In genomic region chr1:136031697-136032096, GRCm38 (mm10) we compare ENCODE assay signal across 25 mouse cellular contexts. TPM values are rescaled to one million over a fixed set of nuclear protein-coding genes. Genes with fewer than 3 reads are reported as not detected.
DNase-seq lines count a peak whose midpoint lies in the region; ATAC-seq and TF ChIP-seq lines count a peak whose summit lies in the region.
"Had no signal": no experiment of that assay in that cellular context is flagged by ENCODE, and none has a peak within 500 bp of the region (broad histone marks: within the 10 kb centered on the region; RNA-seq: fewer than 3 reads in every experiment).

No protein-coding gene starts in this region.

- 73% methylated on average over 7 of the region's 8 CpGs for WGBS in kidney, embryonic 15.5 days
- WGBS in midbrain, embryonic 14.5 days, result 79% methylated on average over 7 of the region's 8 CpGs
- WGBS in midbrain, embryonic 15.5 days, result 78% methylated on average over 6 of the region's 8 CpGs
- WGBS in heart, embryonic 12.5 days, result 87% methylated on average over 7 of the region's 8 CpGs
- 77% methylated on average over 6 of the region's 8 CpGs for WGBS in liver, postnatal 0 days (ENCODE audit: insufficient replicate concordance)

- no peaks in the 10 kb centered on the region for H3K27me3 ChIP-seq in kidney, embryonic 15.5 days
- no peaks in the 10 kb centered on the region for H3K27me3 ChIP-seq in midbrain, embryonic 14.5 days (ENCODE audit: control insufficient read depth, insufficient read depth, low read length)
- H3K27me3 ChIP-seq in midbrain, embryonic 15.5 days (replicated peaks), result no peaks in the 10 kb centered on the region
- H3K27me3 ChIP-seq in heart, embryonic 12.5 days (replicated peaks), result no peaks in the 10 kb centered on the region
- H3K27me3 ChIP-seq in liver, postnatal 0 days (ENCODE audit: insufficient read depth, low read length), result no peaks in the 10 kb centered on the region
- H3K27me3 ChIP-seq: forebrain, embryonic 13.5 days; hindbrain, embryonic 13.5 days had no signal

- no peak overlapping the region for H3K4me3 ChIP-seq in kidney, embryonic 15.5 days (replicated peaks)
- no peak overlapping the region for H3K4me3 ChIP-seq in midbrain, embryonic 14.5 days (replicated peaks; ENCODE audit: low read depth, low read length)
- no peak overlapping the region for H3K4me3 ChIP-seq in midbrain, embryonic 15.5 days
- H3K4me3 ChIP-seq in heart, embryonic 12.5 days, result no peak overlapping the region
- no peak overlapping the region for H3K4me3 ChIP-seq in liver, postnatal 0 days (ENCODE audit: low read depth, low read length)
- H3K4me3 ChIP-seq: forebrain, embryonic 13.5 days; gastrocnemius, adult 2 months; hindbrain, embryonic 13.5 days had no signal

- H3K9ac ChIP-seq in kidney, embryonic 15.5 days, result no peak overlapping the region
- no peak overlapping the region for H3K9ac ChIP-seq in midbrain, embryonic 14.5 days (replicated peaks; ENCODE audit: low read length)
- H3K9ac ChIP-seq in midbrain, embryonic 15.5 days, result no peak overlapping the region
- H3K9ac ChIP-seq in heart, embryonic 12.5 days, result no peak overlapping the region
- no peak overlapping the region for H3K9ac ChIP-seq in liver, postnatal 0 days (replicated peaks)
- H3K9ac ChIP-seq: forebrain, embryonic 13.5 days; forebrain, postnatal 0 days; hindbrain, embryonic 13.5 days had no signal

- peak; percentile 63 for DNase-seq in kidney, adult 11 months
- no peak for DNase-seq in midbrain, embryonic 14.5 days
- peak; percentile 51 for DNase-seq in kidney, postnatal 10 days
- no peak for DNase-seq in heart, postnatal 10 days
- DNase-seq in liver, postnatal 0 days, result no peak
- DNase-seq: adrenal gland, postnatal 10 days; cerebellum, adult 11 months; cerebellum, adult 8-10 months; cerebellum, postnatal 25 days; forebrain, postnatal 0 days; gastrocnemius, adult 2 months; gastrocnemius, postnatal 25 days; heart, postnatal 14 days had no signal

- peaks cover 90% of the 10 kb centered on the region for H3K36me3 ChIP-seq in kidney, embryonic 15.5 days
- peaks cover 91% of the 10 kb centered on the region for H3K36me3 ChIP-seq in midbrain, embryonic 14.5 days (ENCODE audit: control insufficient read depth, insufficient read depth, low read length)
- peaks cover 17% of the 10 kb centered on the region for H3K36me3 ChIP-seq in midbrain, embryonic 15.5 days (replicated peaks)
- H3K36me3 ChIP-seq in heart, embryonic 12.5 days, result peaks cover 91% of the 10 kb centered on the region
- peaks cover 55% of the 10 kb centered on the region for H3K36me3 ChIP-seq in liver, postnatal 0 days (replicated peaks; ENCODE audit: insufficient read depth, low read length)

- no peak for ATAC-seq in kidney, embryonic 15.5 days (replicated peaks; ENCODE audit: low FRiP score)
- peak; percentile 7; the same call in 1 of the 2 replicates for ATAC-seq in midbrain, embryonic 14.5 days (ENCODE audit: low FRiP score, low TSS enrichment)
- no peak for ATAC-seq in midbrain, embryonic 15.5 days (replicated peaks)
- ATAC-seq in heart, embryonic 12.5 days (ENCODE audit: insufficient number of reproducible peaks, low FRiP score), result no peak
- ATAC-seq in liver, postnatal 0 days, result no peak
- ATAC-seq: forebrain, embryonic 13.5 days; forebrain, postnatal 0 days had no signal

- no peak for TF ChIP-seq CTCF in liver, postnatal 0 days (IDR thresholded peaks at IDR 0.05; ENCODE audit: low read depth)

- H3K4me2 ChIP-seq in kidney, embryonic 15.5 days, result no peak overlapping the region
- H3K4me2 ChIP-seq in midbrain, embryonic 14.5 days (ENCODE audit: low read length), result no peak overlapping the region
- H3K4me2 ChIP-seq in midbrain, embryonic 15.5 days, result no peak overlapping the region
- no peak overlapping the region for H3K4me2 ChIP-seq in heart, embryonic 12.5 days
- no peak overlapping the region for H3K4me2 ChIP-seq in liver, postnatal 0 days (ENCODE audit: low read depth, low read length)
- H3K4me2 ChIP-seq: forebrain, embryonic 13.5 days; hindbrain, embryonic 13.5 days had no signal

- H3K4me1 ChIP-seq in kidney, embryonic 15.5 days, result peaks cover 3% of the 10 kb centered on the region; the same call in 1 of the 2 replicates
- H3K4me1 ChIP-seq in midbrain, embryonic 14.5 days (ENCODE audit: control insufficient read depth, insufficient read depth, low read length), result no peaks in the 10 kb centered on the region
- H3K4me1 ChIP-seq in midbrain, embryonic 15.5 days, result peaks cover 6% of the 10 kb centered on the region
- 0 out of 2 replicates have a peak, but pooled peaks cover 9% of the 10 kb centered on the region for H3K4me1 ChIP-seq in heart, embryonic 12.5 days (replicated peaks)
- H3K4me1 ChIP-seq in liver, postnatal 0 days (ENCODE audit: insufficient read depth), result no peaks in the 10 kb centered on the region
- H3K4me1 ChIP-seq: hindbrain, embryonic 13.5 days had no signal

- intact Hi-C loops in heart, postnatal 10 days (cut with DNase I), result no loop called here

- H3K27ac ChIP-seq in kidney, embryonic 15.5 days, result no peak overlapping the region
- no peak overlapping the region for H3K27ac ChIP-seq in midbrain, embryonic 14.5 days (replicated peaks; ENCODE audit: low read depth, low read length)
- H3K27ac ChIP-seq in midbrain, embryonic 15.5 days, result no peak overlapping the region
- no peak overlapping the region for H3K27ac ChIP-seq in heart, embryonic 12.5 days (ENCODE audit: poor library complexity, severe bottlenecking)
- H3K27ac ChIP-seq in liver, postnatal 0 days (ENCODE audit: low read depth), result no peak overlapping the region
- H3K27ac ChIP-seq: forebrain, embryonic 13.5 days; gastrocnemius, adult 2 months; hindbrain, embryonic 13.5 days had no signal

- H3K9me3 ChIP-seq in kidney, embryonic 15.5 days (replicated peaks), result no peaks in the 10 kb centered on the region
- no peaks in the 10 kb centered on the region for H3K9me3 ChIP-seq in midbrain, embryonic 14.5 days (ENCODE audit: control insufficient read depth, low read length)
- no peaks in the 10 kb centered on the region for H3K9me3 ChIP-seq in midbrain, embryonic 15.5 days
- H3K9me3 ChIP-seq in heart, embryonic 12.5 days (replicated peaks), result no peaks in the 10 kb centered on the region
- no peaks in the 10 kb centered on the region for H3K9me3 ChIP-seq in liver, postnatal 0 days (ENCODE audit: low read length)
- H3K9me3 ChIP-seq: forebrain, embryonic 13.5 days; hindbrain, embryonic 13.5 days had no signal

- no peak for TF ChIP-seq EP300 in liver, postnatal 0 days (IDR thresholded peaks at IDR 0.05; ENCODE audit: low read depth)

RNA-seq across cellular contexts. Expression of gene Ascl5, which starts 18.9 kb away (rescaled TPM):
- polyA plus RNA-seq in kidney, embryonic 15.5 days (2015; fragmentation: Nextera tagmentation; extraction: Ambion mirVana), result not detected in 2 replicates
- not detected in 2 replicates for polyA plus RNA-seq in midbrain, embryonic 14.5 days (2014; fragmentation: Nextera tagmentation; extraction: Ambion mirVana)
- polyA plus RNA-seq in midbrain, embryonic 15.5 days (2015; fragmentation: Nextera tagmentation; extraction: Ambion mirVana), result not detected in 2 replicates
- polyA plus RNA-seq in heart, embryonic 12.5 days (2016; fragmentation: Nextera tagmentation; extraction: Ambion mirVana), result not detected in 2 replicates
- not detected for total RNA-seq in heart, postnatal 10 days (2021)
- not detected in 2 replicates for polyA plus RNA-seq in liver, postnatal 0 days (2015; fragmentation: Nextera tagmentation; extraction: Ambion mirVana)
- total RNA-seq: adrenal gland, postnatal 10 days; adrenal gland, postnatal 4 days; forebrain, postnatal 0 days; gastrocnemius, adult 2 months; gastrocnemius, postnatal 25 days; granulocyte monocyte progenitor cell, adult 5-6 weeks; heart, postnatal 14 days; hematopoietic stem cell, adult 5-6 weeks; MEL had no signal
- polyA plus RNA-seq: C2C12; forebrain, embryonic 13.5 days; heart, embryonic 14.5 days; hindbrain, embryonic 13.5 days had no signal

RNA-seq across cellular contexts. Expression of gene Cacna1s, which starts 20.9 kb away (rescaled TPM):
- 0.49 and 0.57 TPM in 2 replicates for polyA plus RNA-seq in kidney, embryonic 15.5 days (2015; fragmentation: Nextera tagmentation; extraction: Ambion mirVana)
- not detected in 2 replicates for polyA plus RNA-seq in midbrain, embryonic 14.5 days (2014; fragmentation: Nextera tagmentation; extraction: Ambion mirVana)
- polyA plus RNA-seq in midbrain, embryonic 15.5 days (2015; fragmentation: Nextera tagmentation; extraction: Ambion mirVana), result 0.12 and 0.17 TPM in 2 replicates
- polyA plus RNA-seq in heart, embryonic 12.5 days (2016; fragmentation: Nextera tagmentation; extraction: Ambion mirVana), result 0.57 and 0.78 TPM in 2 replicates
- total RNA-seq in heart, postnatal 10 days (2021), result 1 to 10 TPM in 1 of 2 experiments, under 1 TPM in 1; 0.94 to 1.2 TPM
- 0.37 TPM in 1 of 2 replicates, not detected in the other for polyA plus RNA-seq in liver, postnatal 0 days (2015; fragmentation: Nextera tagmentation; extraction: Ambion mirVana)
- total RNA-seq: granulocyte monocyte progenitor cell, adult 5-6 weeks; MEL had no signal
- polyA plus RNA-seq: forebrain, embryonic 13.5 days had no signal

RNA-seq across cellular contexts. Expression of gene Tmem9, which starts 23.7 kb away (rescaled TPM):
- 206 and 224 TPM in 2 replicates for polyA plus RNA-seq in kidney, embryonic 15.5 days (2015; fragmentation: Nextera tagmentation; extraction: Ambion mirVana)
- 90.4 and 140 TPM in 2 replicates for polyA plus RNA-seq in midbrain, embryonic 14.5 days (2014; fragmentation: Nextera tagmentation; extraction: Ambion mirVana)
- 150 and 154 TPM in 2 replicates for polyA plus RNA-seq in midbrain, embryonic 15.5 days (2015; fragmentation: Nextera tagmentation; extraction: Ambion mirVana)
- polyA plus RNA-seq in heart, embryonic 12.5 days (2016; fragmentation: Nextera tagmentation; extraction: Ambion mirVana), result 126 and 131 TPM in 2 replicates
- 10 to 100 TPM; 23.8 to 26.1 TPM for total RNA-seq in heart, postnatal 10 days (2021)
- polyA plus RNA-seq in liver, postnatal 0 days (2015; fragmentation: Nextera tagmentation; extraction: Ambion mirVana), result 56.4 and 57.4 TPM in 2 replicates

RNA-seq across cellular contexts. Expression of gene Igfn1, which starts 25.6 kb away (rescaled TPM):
- 0.12 and 0.14 TPM in 2 replicates for polyA plus RNA-seq in kidney, embryonic 15.5 days (2015; fragmentation: Nextera tagmentation; extraction: Ambion mirVana)
- not detected in 2 replicates for polyA plus RNA-seq in midbrain, embryonic 14.5 days (2014; fragmentation: Nextera tagmentation; extraction: Ambion mirVana)
- not detected in 2 replicates for polyA plus RNA-seq in midbrain, embryonic 15.5 days (2015; fragmentation: Nextera tagmentation; extraction: Ambion mirVana)
- polyA plus RNA-seq in heart, embryonic 12.5 days (2016; fragmentation: Nextera tagmentation; extraction: Ambion mirVana), result 0.06 TPM in 1 of 2 replicates, not detected in the other
- total RNA-seq in heart, postnatal 10 days (2021), result under 1 TPM; 0.05 TPM
- polyA plus RNA-seq in liver, postnatal 0 days (2015; fragmentation: Nextera tagmentation; extraction: Ambion mirVana), result not detected in 2 replicates
- total RNA-seq: forebrain, postnatal 0 days; granulocyte monocyte progenitor cell, adult 5-6 weeks; hematopoietic stem cell, adult 5-6 weeks had no signal
- polyA plus RNA-seq: embryonic facial prominence, embryonic 14.5 days; forebrain, embryonic 13.5 days; forebrain, postnatal 0 days; hindbrain, embryonic 13.5 days had no signal

Comparison
In these comparisons a context has a peak if more than half of its experiments do, and no peak if none do; other contexts are left out.
1. DNase-seq: peak in kidney, adult 11 months (single experiment) and kidney, postnatal 10 days (single experiment); none in midbrain, embryonic 14.5 days (single experiment), heart, postnatal 10 days (0 of 2) and liver, postnatal 0 days (single experiment).